Mouse (Mus musculus): ENCODE measurements around the gene Yeats2. TPM values are rescaled to one million over a fixed set of nuclear protein-coding genes. Genes with fewer than 3 reads are reported as not detected.
A peak's percentile ranks its signal among the peaks of the same experiment; 100 is the strongest.

The Yeats2 gene
- total and polyA plus RNA-seq, 2 experiments from 2014 or later = 5.8 to 51.9 TPM

DNA sequence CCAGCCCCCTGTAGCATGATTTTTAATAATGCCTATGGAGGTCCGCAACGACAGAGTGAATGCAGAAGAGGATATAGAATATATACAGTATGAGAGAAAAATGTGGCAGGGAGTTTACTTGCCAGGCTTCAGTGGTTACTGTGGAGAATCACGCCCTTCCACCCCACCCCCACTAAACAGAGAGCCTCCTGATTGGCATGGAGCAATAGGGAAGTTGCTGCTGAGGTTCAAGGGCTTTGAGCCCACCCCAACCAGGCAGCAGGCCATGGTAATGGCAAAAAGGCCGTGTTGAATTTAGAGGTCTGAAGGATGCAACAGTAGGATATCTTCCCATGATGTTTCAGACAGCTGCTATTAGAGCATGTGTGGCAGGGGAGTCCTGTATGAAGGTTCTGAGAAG, 130.5 kb downstream of the Yeats2 start:
- Histone ChIP-seq H3K4me1 (ENCODE audit: control insufficient read depth, insufficient read depth) (peaks cover 11% of the 10 kb centered on the region), H3K36me3 (replicated peaks; ENCODE audit: control insufficient read depth, insufficient read depth, low read length) (no peaks in the 10 kb centered on the region), H3K27ac (ENCODE audit: low read depth) (no peak overlapping the region), H3K4me2 (ENCODE audit: low read depth, low read length) (no peak overlapping the region), H3K9ac (replicated peaks; ENCODE audit: low read depth, low read length) (no peak overlapping the region), H3K27me3 (ENCODE audit: control insufficient read depth, insufficient read depth, low read length) (no peaks in the 10 kb centered on the region), H3K9me3 (replicated peaks; ENCODE audit: control insufficient read depth, low read length) (no peaks in the 10 kb centered on the region), H3K4me3 (ENCODE audit: low read depth, low read length) (no peak overlapping the region)
- WGBS = 83% methylated on average over 4 of the region's 4 CpGs
- TF ChIP-seq EP300 (IDR thresholded peaks at IDR 0.05; ENCODE audit: low read depth) (no peak), CTCF (IDR thresholded peaks at IDR 0.05; ENCODE audit: low read depth) (no peak)
- DNase-seq (ENCODE audit: low spot score) (no peak), ATAC-seq (ENCODE audit: insufficient read depth, low read depth) (no peak)

GRCm38 (mm10) chr16:20272994-20273393, 132.1 kb downstream of the Yeats2 start:
- DNase-seq (ENCODE audit: low spot score) (no peak), ATAC-seq (ENCODE audit: insufficient read depth, low read depth) (no peak)
- Histone ChIP-seq H3K9ac (replicated peaks; ENCODE audit: low read depth, low read length) (no peak overlapping the region), H3K4me2 (ENCODE audit: low read depth, low read length) (no peak overlapping the region), H3K27ac (ENCODE audit: low read depth) (no peak overlapping the region), H3K4me1 (ENCODE audit: control insufficient read depth, insufficient read depth) (peaks cover 11% of the 10 kb centered on the region), H3K27me3 (ENCODE audit: control insufficient read depth, insufficient read depth, low read length) (no peaks in the 10 kb centered on the region), H3K36me3 (replicated peaks; ENCODE audit: control insufficient read depth, insufficient read depth, low read length) (peaks cover 2% of the 10 kb centered on the region; the same call in 1 of the 2 replicates), H3K4me3 (ENCODE audit: low read depth, low read length) (no peak overlapping the region), H3K9me3 (replicated peaks; ENCODE audit: control insufficient read depth, low read length) (no peaks in the 10 kb centered on the region)
- 8% methylated on average over 3 of the region's 3 CpGs for WGBS
- TF ChIP-seq EP300 (IDR thresholded peaks at IDR 0.05; ENCODE audit: low read depth) = no peak
- TF ChIP-seq CTCF (IDR thresholded peaks at IDR 0.05; ENCODE audit: low read depth) = no peak

DNA sequence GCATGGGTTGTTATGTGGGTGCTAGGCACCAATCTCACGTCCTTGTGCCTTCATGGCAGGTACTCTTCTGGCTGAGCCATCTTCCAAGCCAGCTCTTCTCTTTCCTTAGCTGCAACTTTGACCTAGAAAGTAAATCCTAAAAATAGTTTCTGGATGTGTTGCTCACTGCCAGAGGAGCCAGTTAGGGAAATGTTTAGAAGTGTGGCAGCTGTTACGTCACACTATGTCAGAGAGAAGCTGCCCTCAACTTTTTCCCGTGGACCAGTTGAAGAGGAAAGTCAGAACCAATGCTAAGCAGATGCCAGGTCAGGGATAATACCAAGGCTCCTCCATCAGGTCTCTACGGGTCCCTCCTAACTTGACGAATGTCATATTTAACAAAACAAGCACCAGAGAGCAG, 138.5 kb downstream of the Yeats2 start:
- Histone ChIP-seq H3K9ac (replicated peaks; ENCODE audit: low read depth, low read length) (no peak overlapping the region), H3K4me1 (ENCODE audit: control insufficient read depth, insufficient read depth) (peaks cover 4% of the 10 kb centered on the region; the same call in 1 of the 2 replicates), H3K9me3 (replicated peaks; ENCODE audit: control insufficient read depth, low read length) (no peaks in the 10 kb centered on the region), H3K4me3 (ENCODE audit: low read depth, low read length) (no peak overlapping the region), H3K27me3 (ENCODE audit: control insufficient read depth, insufficient read depth, low read length) (no peaks in the 10 kb centered on the region), H3K4me2 (ENCODE audit: low read depth, low read length) (no peak overlapping the region), H3K36me3 (replicated peaks; ENCODE audit: control insufficient read depth, insufficient read depth, low read length) (peaks cover 57% of the 10 kb centered on the region), H3K27ac (ENCODE audit: low read depth) (peak overlapping the region; percentile 38; the same call in 1 of the 2 replicates)
- ATAC-seq (ENCODE audit: insufficient read depth, low read depth) (0 out of 2 replicates have a peak, but pooled peaks have one; percentile 58), DNase-seq (ENCODE audit: low spot score) (peak; percentile 16)
- 68% methylated on average over 5 of the region's 5 CpGs for WGBS
- TF ChIP-seq EP300 (IDR thresholded peaks at IDR 0.05; ENCODE audit: low read depth) (no peak), CTCF (IDR thresholded peaks at IDR 0.05; ENCODE audit: low read depth) (no peak)

DNA sequence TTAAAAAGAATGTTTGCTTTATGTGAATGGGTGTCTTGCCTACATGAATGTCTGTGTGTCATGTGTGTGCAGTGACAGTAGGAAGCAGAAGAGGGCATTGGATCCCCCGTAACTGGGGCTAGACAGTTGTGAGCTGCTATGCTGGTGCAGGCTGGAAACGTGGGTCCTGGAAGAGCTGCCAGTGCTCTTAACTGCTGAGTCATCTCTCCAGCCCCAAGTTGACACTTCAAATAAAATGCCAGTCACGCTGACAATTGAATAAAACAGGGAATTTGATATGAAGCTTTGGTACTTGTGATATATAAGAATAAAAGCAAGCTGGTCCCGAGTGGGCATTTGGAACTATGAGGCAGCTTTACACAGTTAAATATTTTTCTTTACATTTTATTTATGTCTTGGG, 139.4 kb downstream of the Yeats2 start:
- ATAC-seq (ENCODE audit: insufficient read depth, low read depth) (no peak), DNase-seq (ENCODE audit: low spot score) (no peak)
- Histone ChIP-seq H3K9ac (replicated peaks; ENCODE audit: low read depth, low read length) (no peak overlapping the region), H3K4me2 (ENCODE audit: low read depth, low read length) (no peak overlapping the region), H3K9me3 (replicated peaks; ENCODE audit: control insufficient read depth, low read length) (no peaks in the 10 kb centered on the region), H3K36me3 (replicated peaks; ENCODE audit: control insufficient read depth, insufficient read depth, low read length) (peaks cover 65% of the 10 kb centered on the region), H3K27me3 (ENCODE audit: control insufficient read depth, insufficient read depth, low read length) (no peaks in the 10 kb centered on the region), H3K4me3 (ENCODE audit: low read depth, low read length) (no peak overlapping the region), H3K4me1 (ENCODE audit: control insufficient read depth, insufficient read depth) (peaks cover 4% of the 10 kb centered on the region; the same call in 1 of the 2 replicates), H3K27ac (ENCODE audit: low read depth) (no peak overlapping the region)
- TF ChIP-seq CTCF (IDR thresholded peaks at IDR 0.05; ENCODE audit: low read depth) (no peak), EP300 (IDR thresholded peaks at IDR 0.05; ENCODE audit: low read depth) (no peak)
- WGBS = 78% methylated on average over 4 of the region's 4 CpGs

Other genes starting within 250 kb of the Yeats2 start
- 8.0 and 12.1 TPM in 2 replicates for gene Klhl6, start 158.0 kb upstream of the Yeats2 start, total RNA-seq (2014; rRNA removed; ENCODE audit: low replicate concordance)
- 13.7 and 14.9 TPM in 2 replicates for gene Klhl6, start 158.0 kb upstream of the Yeats2 start, polyA plus RNA-seq (2015; fragmentation: Nextera tagmentation; extraction: Ambion mirVana)
- gene Klhl24, start 43.5 kb upstream of the Yeats2 start, total RNA-seq (2014; rRNA removed; ENCODE audit: low replicate concordance) = 142 and 201 TPM in 2 replicates
- gene Klhl24, start 43.5 kb upstream of the Yeats2 start, polyA plus RNA-seq (2015; fragmentation: Nextera tagmentation; extraction: Ambion mirVana) = 58.5 and 67.7 TPM in 2 replicates
- 0.19 and 1.9 TPM in 2 replicates for gene Map6d1, start 100.3 kb downstream of the Yeats2 start, total RNA-seq (2014; rRNA removed; ENCODE audit: low replicate concordance)
- 0.18 and 0.19 TPM in 2 replicates for gene Map6d1, start 100.3 kb downstream of the Yeats2 start, polyA plus RNA-seq (2015; fragmentation: Nextera tagmentation; extraction: Ambion mirVana)
- 46.7 and 137 TPM in 2 replicates for gene Parl, start 161.3 kb downstream of the Yeats2 start, total RNA-seq (2014; rRNA removed; ENCODE audit: low replicate concordance)
- gene Parl, start 161.3 kb downstream of the Yeats2 start, polyA plus RNA-seq (2015; fragmentation: Nextera tagmentation; extraction: Ambion mirVana) = 114 and 119 TPM in 2 replicates
- not detected in 2 replicates for gene Cyp2ab1, start 184.3 kb downstream of the Yeats2 start, total RNA-seq (2014; rRNA removed; ENCODE audit: low replicate concordance)
- 0.12 TPM in 1 of 2 replicates, not detected in the other for gene Cyp2ab1, start 184.3 kb downstream of the Yeats2 start, polyA plus RNA-seq (2015; fragmentation: Nextera tagmentation; extraction: Ambion mirVana)

All from heart, postnatal 0 days (tissue).